In the genomic region with DNA sequence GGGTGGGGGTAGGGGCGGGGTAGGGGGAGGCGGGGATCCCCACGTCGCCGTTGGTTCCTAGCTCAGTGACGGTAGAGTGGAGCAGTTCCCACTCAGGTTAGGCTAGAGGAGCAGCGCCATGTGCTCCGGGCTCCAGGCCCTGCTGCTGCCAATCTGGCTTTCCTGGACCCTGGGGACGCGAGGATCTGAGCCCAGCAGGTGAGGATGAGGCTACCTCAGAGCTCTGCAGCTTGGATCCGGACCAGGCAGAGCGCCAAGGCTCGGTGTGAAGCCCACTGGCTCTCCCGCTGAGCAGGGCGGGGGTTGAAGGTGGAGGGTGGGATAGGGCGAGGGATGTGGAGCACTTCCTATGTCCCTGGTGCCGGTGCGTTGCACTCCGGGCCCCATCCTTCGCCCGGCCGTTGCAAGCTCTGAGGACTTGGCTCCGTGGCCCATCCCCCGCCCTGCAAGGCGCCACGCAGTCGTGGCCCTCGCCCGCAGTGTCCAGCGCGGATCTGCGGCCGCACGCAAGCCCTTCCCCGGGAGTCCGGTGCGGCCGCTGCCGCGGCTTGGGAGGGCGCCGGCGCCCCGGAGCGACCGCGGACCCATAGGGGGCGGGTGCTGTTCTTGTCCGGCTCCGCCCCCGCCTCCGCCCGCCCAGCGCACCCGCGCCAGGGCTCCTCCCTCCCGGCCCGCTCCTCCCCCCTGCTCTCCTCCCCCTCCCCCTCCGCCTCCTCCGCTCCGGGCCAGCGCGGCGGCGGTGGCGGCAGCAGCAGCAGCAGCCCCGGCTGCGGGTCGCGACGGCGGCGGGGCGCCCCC, we compare ENCODE assay signal across 8 mouse cellular contexts.
DNase-seq lines count a peak whose midpoint lies in the region; ATAC-seq and TF ChIP-seq lines count a peak whose summit lies in the region.

No protein-coding gene starts in this region.

- H3K27ac ChIP-seq in cortical plate, adult 2 months (ENCODE audit: insufficient read depth, low read length), result peak overlapping the region; percentile 100
- no peak overlapping the region for H3K27ac ChIP-seq in heart, embryonic 12.5 days (ENCODE audit: poor library complexity, severe bottlenecking)
- no peak overlapping the region for H3K27ac ChIP-seq in kidney, postnatal 0 days
- no peak overlapping the region for H3K27ac ChIP-seq in liver, embryonic 12.5 days

- DNase-seq in urinary bladder, adult 18-20 months (ENCODE audit: low spot score in 2 of 2), result peak; percentile 2 to 30
- DNase-seq in urinary bladder, postnatal 10 days (ENCODE audit: low spot score), result no peak
- DNase-seq in kidney, postnatal 0 days (ENCODE audit: low spot score), result peak; percentile 66
- DNase-seq in ovary, postnatal 14 days (ENCODE audit: low spot score), result peak; percentile 19
- peak; percentile 3 to 20 for DNase-seq in urinary bladder, postnatal 36 days (ENCODE audit: low spot score in 2 of 2)

- H3K9me3 ChIP-seq in heart, embryonic 12.5 days (replicated peaks), result no peaks in the 10 kb centered on the region
- no peaks in the 10 kb centered on the region for H3K9me3 ChIP-seq in kidney, postnatal 0 days (replicated peaks; ENCODE audit: low read length)
- no peaks in the 10 kb centered on the region for H3K9me3 ChIP-seq in liver, embryonic 12.5 days (replicated peaks)

- H3K4me2 ChIP-seq in heart, embryonic 12.5 days, result peak overlapping the region; percentile 85
- H3K4me2 ChIP-seq in kidney, postnatal 0 days (ENCODE audit: low read length), result peak overlapping the region; percentile 91
- H3K4me2 ChIP-seq in liver, embryonic 12.5 days, result peak overlapping the region; percentile 75

- H3K9ac ChIP-seq in heart, embryonic 12.5 days, result peak overlapping the region; percentile 65
- peak overlapping the region; percentile 32; the same call in 1 of the 2 replicates for H3K9ac ChIP-seq in kidney, postnatal 0 days (ENCODE audit: low read depth, low read length)
- no peak overlapping the region for H3K9ac ChIP-seq in liver, embryonic 12.5 days

- H3K27me3 ChIP-seq in heart, embryonic 12.5 days (replicated peaks), result peaks cover 32% of the 10 kb centered on the region
- H3K27me3 ChIP-seq in kidney, postnatal 0 days (ENCODE audit: insufficient read depth, low read length), result peaks cover 22% of the 10 kb centered on the region
- H3K27me3 ChIP-seq in liver, embryonic 12.5 days (replicated peaks), result peaks cover 36% of the 10 kb centered on the region

- peak overlapping the region; percentile 92 for H3K4me3 ChIP-seq in cortical plate, adult 2 months (ENCODE audit: insufficient read depth, low read length)
- H3K4me3 ChIP-seq in heart, embryonic 12.5 days, result peak overlapping the region; percentile 67
- peak overlapping the region; percentile 58 for H3K4me3 ChIP-seq in kidney, postnatal 0 days (replicated peaks; ENCODE audit: low read depth, low read length)
- peak overlapping the region; percentile 55 for H3K4me3 ChIP-seq in liver, embryonic 12.5 days

- TF ChIP-seq CTCF in cortical plate, adult 2 months (IDR thresholded peaks at IDR 0.05; ENCODE audit: extremely low read depth, insufficient read depth, low read length), result no peak
- no peak for TF ChIP-seq CTCF in kidney, postnatal 0 days (IDR thresholded peaks at IDR 0.05; ENCODE audit: low read depth)

- TF ChIP-seq POLR2A in cortical plate, adult 2 months (IDR thresholded peaks at IDR 0.05; ENCODE audit: extremely low read depth, insufficient read depth, low read length), result peak; percentile 60; the same call in 1 of the 2 replicates

- H3K36me3 ChIP-seq in heart, embryonic 12.5 days, result no peaks in the 10 kb centered on the region
- no peaks in the 10 kb centered on the region for H3K36me3 ChIP-seq in kidney, postnatal 0 days (ENCODE audit: insufficient read depth, low read length)
- H3K36me3 ChIP-seq in liver, embryonic 12.5 days, result no peaks in the 10 kb centered on the region

- ATAC-seq in heart, embryonic 12.5 days (ENCODE audit: insufficient number of reproducible peaks, low FRiP score), result peak; percentile 92
- ATAC-seq in kidney, postnatal 0 days (replicated peaks; ENCODE audit: low FRiP score, low read depth), result peak; percentile 89
- ATAC-seq in liver, embryonic 12.5 days, result peak; percentile 86

- under 1% methylated on average over 64 of the region's 74 CpGs for whole genome bisulfite sequencing in heart, embryonic 12.5 days
- 2% methylated on average over 36 of the region's 74 CpGs for WGBS in kidney, postnatal 0 days
- 1% methylated on average over 43 of the region's 74 CpGs for WGBS in liver, embryonic 12.5 days (ENCODE audit: insufficient replicate concordance)

- peaks cover 7% of the 10 kb centered on the region for H3K4me1 ChIP-seq in cortical plate, adult 2 months (ENCODE audit: control insufficient read depth, insufficient read depth, low read length)
- peaks cover 13% of the 10 kb centered on the region for H3K4me1 ChIP-seq in heart, embryonic 12.5 days (replicated peaks)
- H3K4me1 ChIP-seq in kidney, postnatal 0 days (replicated peaks; ENCODE audit: insufficient read depth, low read length), result peaks cover 13% of the 10 kb centered on the region
- H3K4me1 ChIP-seq in liver, embryonic 12.5 days, result 0 out of 2 replicates have a peak, but pooled peaks cover 5% of the 10 kb centered on the region
